Mouse (Mus musculus) myocyte (in vitro differentiated cells): ENCODE measurements around the gene Pheta1. TPM values are rescaled to one million over a fixed set of nuclear protein-coding genes. Genes with fewer than 3 reads are reported as not detected.
A peak's percentile ranks its signal among the peaks of the same experiment; 100 is the strongest.

Experiments
- H3K27me3 ChIP-seq: one replicate; pipeline ENCODE4 v1.6.1; 2011; ENCODE audit not compliant: control insufficient read depth, insufficient read depth, insufficient read length
- H3K36me3 ChIP-seq: one replicate; pipeline ENCODE4 v1.6.1; 2011; ENCODE audit not compliant: control insufficient read depth, insufficient read depth
- H3K4me2 ChIP-seq: one replicate; pipeline ENCODE4 v1.6.1; 2011; ENCODE audit warnings: low read depth, control low read depth
- H3K4me3 ChIP-seq: one replicate; pipeline ENCODE4 v1.5.1; 2011; ENCODE audit warnings: mild to moderate bottlenecking, control low read depth, moderate library complexity
- H3K79me2 ChIP-seq: one replicate; pipeline ENCODE4 v1.6.1; 2011; ENCODE audit not compliant: control insufficient read depth, insufficient read depth
- H3ac ChIP-seq: one replicate; pipeline ENCODE4 v1.6.1; 2011; ENCODE audit not compliant: control insufficient read depth, insufficient read length
- CEBPB ChIP-seq: IDR thresholded peaks from 2 replicates; pipeline ENCODE4 v1.6.1; 2011; ENCODE audit warnings: mild to moderate bottlenecking, moderate library complexity; ENCODE audit not compliant: poor library complexity, insufficient read depth, severe bottlenecking
- E2F4 ChIP-seq: IDR thresholded peaks from one replicate; pipeline ENCODE4 v1.6.1; 2011; ENCODE audit warnings: mild to moderate bottlenecking, control low read depth, moderate library complexity; ENCODE audit not compliant: insufficient read depth
- MAX ChIP-seq: IDR thresholded peaks from one replicate; pipeline ENCODE4 v1.6.1; 2011; ENCODE audit warnings: low read depth, mild to moderate bottlenecking, control low read depth
- MYOD1 ChIP-seq, 3 experiments: IDR thresholded peaks; one replicate each; pipeline ENCODE4 v1.6.1; 2011; ENCODE audit warnings: control low read depth in 2 of 3, low read depth in 2 of 3, mild to moderate bottlenecking in 2 of 3, moderate library complexity in 1 of 3; ENCODE audit not compliant: insufficient read length in 2 of 3, control insufficient read depth in 1 of 3
- MYOG ChIP-seq, 3 experiments: IDR thresholded peaks; one replicate each; pipeline ENCODE4 v1.6.1; 2011; ENCODE audit warnings: control low read depth in 2 of 3, low read depth in 2 of 3, mild to moderate bottlenecking in 2 of 3; ENCODE audit not compliant: insufficient read length in 2 of 3, control insufficient read depth in 1 of 3, insufficient read depth in 1 of 3
- POLR2A ChIP-seq: IDR thresholded peaks from one replicate; pipeline ENCODE4 v1.6.1; 2011; ENCODE audit warnings: low read depth, mild to moderate bottlenecking, control low read depth, moderate library complexity; ENCODE audit not compliant: insufficient read length
- POLR2AphosphoS2 ChIP-seq: IDR thresholded peaks from one replicate; pipeline ENCODE4 v1.6.1; 2011; ENCODE audit warnings: low read depth, control low read depth; ENCODE audit not compliant: insufficient read length
- REST ChIP-seq: IDR thresholded peaks from one replicate; pipeline ENCODE4 v1.6.1; 2011; ENCODE audit warnings: mild to moderate bottlenecking, control low read depth, moderate library complexity; ENCODE audit not compliant: insufficient read depth, insufficient read length
- SRF ChIP-seq: IDR thresholded peaks from one replicate; pipeline ENCODE4 v1.6.1; 2011; ENCODE audit warnings: low read depth; ENCODE audit not compliant: control insufficient read depth, insufficient read length
- TCF12 ChIP-seq: IDR thresholded peaks from one replicate; pipeline ENCODE4 v1.6.1; 2011; ENCODE audit warnings: mild to moderate bottlenecking, control low read depth; ENCODE audit not compliant: poor library complexity, insufficient read depth, severe bottlenecking
- TCF3 ChIP-seq: IDR thresholded peaks from one replicate; pipeline ENCODE4 v1.6.1; 2011; ENCODE audit warnings: low read depth, control low read depth; ENCODE audit not compliant: insufficient read length
- USF1 ChIP-seq: IDR thresholded peaks from one replicate; pipeline ENCODE4 v1.6.1; 2011; ENCODE audit warnings: low read depth, mild to moderate bottlenecking, control low read depth, moderate library complexity
- polyA plus RNA-seq: library from polyadenylated mRNA; unstranded; fragments of >200 nt; fragmentation: generic; extraction: Trizol; gene quantifications from one replicate; pipeline ENCODE4 v1.2.1, GENCODE M21; 2012; ENCODE audit warnings: missing spikeins

Pheta1 gene
- polyA plus RNA-seq, 1 experiment = 9.8 TPM

DNA sequence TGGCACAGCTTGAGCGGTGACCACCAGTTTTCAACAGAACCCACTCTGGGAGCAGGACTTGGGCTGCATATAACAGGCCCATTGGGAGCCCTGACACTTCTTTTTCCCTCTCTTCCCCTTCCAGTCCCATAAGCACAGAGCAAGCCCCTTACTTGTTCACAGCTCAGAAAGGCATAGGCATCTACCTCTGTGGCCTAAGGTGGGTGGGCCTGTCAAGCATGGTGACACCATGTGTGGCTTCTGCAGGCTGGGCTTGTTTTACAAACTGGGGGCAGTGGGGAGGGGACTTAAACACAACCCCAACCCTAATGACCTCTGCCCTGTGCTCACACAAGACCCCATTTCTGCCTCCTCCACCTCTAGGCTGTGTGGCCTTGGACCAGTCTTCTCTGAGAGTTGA, 25.1 kb upstream of the Pheta1 start:
- Histone ChIP-seq H3K79me2 (peaks cover 75% of the 10 kb centered on the region), H3K27me3 (no peaks in the 10 kb centered on the region), H3K36me3 (peaks cover 42% of the 10 kb centered on the region), H3K4me3 (no peak overlapping the region), H3ac (no peak overlapping the region), H3K4me2 (no peak overlapping the region)
- TF ChIP-seq TCF12 (no peak), POLR2AphosphoS2 (no peak), SRF (no peak), MYOG (IDR thresholded peaks at IDR 0.05; ENCODE audit: control insufficient read depth in 1 of 3, insufficient read depth in 1 of 3, insufficient read length in 2 of 3, low read depth in 2 of 3) (no peak), REST (no peak), E2F4 (no peak), USF1 (no peak), CEBPB (no peak), MAX (no peak), TCF3 (no peak), POLR2A (no peak)

DNA sequence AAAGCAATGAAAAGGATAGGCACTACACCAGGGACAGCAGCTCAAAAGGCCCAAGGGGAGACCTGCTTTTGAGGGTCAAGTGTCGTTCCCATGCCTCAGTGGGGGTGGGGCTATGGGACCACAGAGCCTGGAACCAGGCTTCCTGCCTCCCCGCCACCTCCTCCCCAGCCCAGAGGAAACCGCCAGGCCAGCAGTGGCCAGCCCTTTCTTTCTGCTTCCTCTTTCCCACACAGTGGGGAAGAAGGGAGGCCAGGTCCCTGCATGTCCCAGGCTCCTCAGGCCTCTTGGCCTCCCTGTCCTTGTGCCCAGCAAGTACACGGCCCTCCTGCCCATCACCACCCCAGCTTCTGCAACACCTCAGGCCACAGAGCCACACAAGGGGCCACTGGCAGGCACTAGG, 24.7 kb upstream of the Pheta1 start:
- Histone ChIP-seq H3K27me3 (no peaks in the 10 kb centered on the region), H3ac (no peak overlapping the region), H3K4me2 (no peak overlapping the region), H3K79me2 (peaks cover 79% of the 10 kb centered on the region), H3K4me3 (no peak overlapping the region), H3K36me3 (peaks cover 38% of the 10 kb centered on the region)
- TF ChIP-seq TCF12 (no peak), POLR2A (peak; percentile 10), POLR2AphosphoS2 (peak; percentile 41)

DNA sequence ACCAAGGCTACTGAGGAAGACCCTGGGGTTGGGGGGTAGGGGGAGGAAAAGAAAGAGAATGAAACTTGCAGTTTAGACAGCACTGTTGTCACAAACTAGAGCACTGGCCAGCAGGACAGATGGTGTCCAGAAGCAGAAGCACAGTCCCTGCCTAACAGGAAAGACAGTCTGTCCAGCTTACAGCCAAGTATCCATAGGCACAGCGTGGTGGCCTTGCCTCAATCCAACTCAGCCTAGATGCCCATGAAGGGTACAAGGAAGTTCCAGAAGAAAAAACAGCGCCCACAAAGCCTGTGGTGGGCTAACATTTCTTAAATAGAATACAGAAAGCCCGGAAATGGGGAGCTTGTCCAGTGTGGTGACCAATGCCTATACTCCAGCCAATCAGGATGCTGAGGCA, 23.2 kb upstream of the Pheta1 start:
- no peak for TF ChIP-seq TCF3
- no peak for TF ChIP-seq REST
- TF ChIP-seq MYOG (IDR thresholded peaks at IDR 0.05; ENCODE audit: control insufficient read depth in 1 of 3, insufficient read depth in 1 of 3, insufficient read length in 2 of 3, low read depth in 2 of 3) = no peak
- TF ChIP-seq E2F4 = no peak
- TF ChIP-seq CEBPB = no peak
- no peak for TF ChIP-seq USF1
- no peak for TF ChIP-seq TCF12
- TF ChIP-seq SRF = no peak
- no peak for TF ChIP-seq MAX
- no peak for TF ChIP-seq MYOD1 (IDR thresholded peaks at IDR 0.05; ENCODE audit: control insufficient read depth in 1 of 3, insufficient read length in 2 of 3, low read depth in 2 of 3)
- peak; percentile 66 for TF ChIP-seq POLR2AphosphoS2
- TF ChIP-seq POLR2A = peak; percentile 31
- Histone ChIP-seq H3K27me3 (no peaks in the 10 kb centered on the region), H3K36me3 (peaks cover 28% of the 10 kb centered on the region), H3ac (no peak overlapping the region), H3K4me2 (no peak overlapping the region), H3K79me2 (peaks cover 94% of the 10 kb centered on the region), H3K4me3 (no peak overlapping the region)

DNA sequence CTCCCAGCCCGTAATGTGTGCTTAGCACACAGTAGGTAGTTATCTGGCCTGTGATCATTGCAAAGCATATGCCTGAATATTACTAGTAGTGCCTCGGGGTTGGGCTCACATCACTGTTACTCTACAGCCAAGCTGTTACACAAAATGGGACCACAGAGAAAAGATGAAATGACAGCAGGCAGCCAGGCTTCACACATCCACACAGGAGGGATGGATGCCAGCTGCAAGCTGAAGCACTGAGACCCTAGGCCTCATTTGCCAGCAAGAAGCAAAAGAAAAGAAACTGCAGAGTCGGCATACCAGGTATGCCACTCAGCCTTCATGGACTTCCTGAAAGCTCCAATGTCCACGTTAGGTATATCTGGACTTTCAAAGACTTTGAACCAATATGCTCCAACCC, 20.9 kb upstream of the Pheta1 start:
- Histone ChIP-seq H3K36me3 (peaks cover 24% of the 10 kb centered on the region), H3K4me2 (no peak overlapping the region), H3K79me2 (peaks cover 96% of the 10 kb centered on the region), H3K4me3 (no peak overlapping the region), H3ac (no peak overlapping the region), H3K27me3 (no peaks in the 10 kb centered on the region)
- TF ChIP-seq SRF = no peak
- no peak for TF ChIP-seq E2F4
- TF ChIP-seq REST = no peak
- TF ChIP-seq POLR2A = no peak
- no peak for TF ChIP-seq TCF3
- TF ChIP-seq POLR2AphosphoS2 = no peak
- TF ChIP-seq MAX = no peak
- TF ChIP-seq MYOG (IDR thresholded peaks at IDR 0.05; ENCODE audit: control insufficient read depth in 1 of 3, insufficient read depth in 1 of 3, insufficient read length in 2 of 3, low read depth in 2 of 3) = no peak
- TF ChIP-seq USF1 = no peak
- no peak for TF ChIP-seq TCF12
- no peak for TF ChIP-seq CEBPB
- TF ChIP-seq MYOD1 (IDR thresholded peaks at IDR 0.05; ENCODE audit: control insufficient read depth in 1 of 3, insufficient read length in 2 of 3, low read depth in 2 of 3) = no peak

DNA sequence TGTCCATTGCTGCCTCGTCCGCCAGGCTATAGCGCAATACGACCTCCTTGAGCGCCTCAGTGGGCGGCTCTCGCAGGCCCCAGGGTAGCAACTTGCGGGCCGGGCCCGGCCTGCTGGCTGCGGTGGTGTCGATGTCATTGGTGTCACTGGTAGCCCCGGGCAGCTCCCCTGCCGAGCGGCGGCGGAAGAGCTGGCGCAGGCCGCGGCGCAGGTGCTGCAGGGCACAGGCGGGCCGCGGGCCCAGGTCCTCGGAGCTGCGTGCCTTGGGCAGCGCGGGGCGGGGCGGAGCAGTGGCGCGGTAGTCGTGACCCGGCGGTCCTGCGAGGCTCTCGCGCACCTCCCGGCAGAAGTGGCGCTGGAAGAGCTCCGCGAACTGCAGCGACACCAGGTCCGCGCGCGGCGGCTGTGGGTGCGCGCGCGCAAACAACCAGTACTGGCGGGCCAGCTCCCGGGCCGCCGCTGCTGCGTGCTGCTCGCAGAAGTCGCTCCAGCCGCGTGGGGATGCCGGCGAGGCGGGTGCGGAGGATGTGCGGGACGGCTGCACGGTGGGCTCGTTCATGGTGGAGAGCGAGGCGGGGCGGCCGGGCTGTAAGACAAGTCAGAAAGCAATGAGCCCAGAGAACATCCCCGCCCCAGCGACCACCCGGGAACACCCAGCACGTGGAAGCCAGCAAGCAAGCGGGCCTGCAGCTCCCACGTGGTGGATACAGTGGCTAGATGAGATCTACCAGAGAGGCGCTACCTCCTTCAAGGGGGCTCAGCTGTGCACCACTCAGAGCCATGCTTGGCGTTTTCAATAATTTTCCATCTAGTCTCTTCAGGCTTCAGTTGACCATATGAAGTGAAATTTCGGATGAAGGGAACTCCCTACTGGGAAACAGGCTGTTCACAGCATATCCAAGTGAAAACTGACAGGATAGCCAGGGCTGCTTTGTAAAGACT, 20.0 kb upstream of the Pheta1 start:
- no peak overlapping the region for H3ac ChIP-seq
- peaks cover 24% of the 10 kb centered on the region for H3K36me3 ChIP-seq
- H3K27me3 ChIP-seq = no peaks in the 10 kb centered on the region
- TF ChIP-seq MAX (no peak), REST (no peak), TCF3 (no peak), TCF12 (no peak), POLR2AphosphoS2 (peak; percentile 32), USF1 (no peak), POLR2A (peak; percentile 6), MYOG (IDR thresholded peaks at IDR 0.05; ENCODE audit: control insufficient read depth in 1 of 3, insufficient read depth in 1 of 3, insufficient read length in 2 of 3, low read depth in 2 of 3) (no peak), SRF (no peak), CEBPB (no peak), E2F4 (no peak), MYOD1 (IDR thresholded peaks at IDR 0.05; ENCODE audit: control insufficient read depth in 1 of 3, insufficient read length in 2 of 3, low read depth in 2 of 3) (no peak)
- H3K79me2 ChIP-seq = peaks cover 95% of the 10 kb centered on the region
- H3K4me3 ChIP-seq = no peak overlapping the region
- no peak overlapping the region for H3K4me2 ChIP-seq
